Mouse (Mus musculus) Muller cell, postnatal 12 days (primary cell): Measurements from ENCODE around the gene Cadps.

Experiments used
- DNase-seq: peaks from one replicate; pipeline ENCODE4 v3.0.0-alpha.2; 2015; ENCODE audit errors: inconsistent ontology term

The Cadps gene

GRCm38 (mm10) chr14:12341075-12341788 is 481.6 kb downstream of the Cadps start:
- DNase-seq, result peak; percentile 58

DNA sequence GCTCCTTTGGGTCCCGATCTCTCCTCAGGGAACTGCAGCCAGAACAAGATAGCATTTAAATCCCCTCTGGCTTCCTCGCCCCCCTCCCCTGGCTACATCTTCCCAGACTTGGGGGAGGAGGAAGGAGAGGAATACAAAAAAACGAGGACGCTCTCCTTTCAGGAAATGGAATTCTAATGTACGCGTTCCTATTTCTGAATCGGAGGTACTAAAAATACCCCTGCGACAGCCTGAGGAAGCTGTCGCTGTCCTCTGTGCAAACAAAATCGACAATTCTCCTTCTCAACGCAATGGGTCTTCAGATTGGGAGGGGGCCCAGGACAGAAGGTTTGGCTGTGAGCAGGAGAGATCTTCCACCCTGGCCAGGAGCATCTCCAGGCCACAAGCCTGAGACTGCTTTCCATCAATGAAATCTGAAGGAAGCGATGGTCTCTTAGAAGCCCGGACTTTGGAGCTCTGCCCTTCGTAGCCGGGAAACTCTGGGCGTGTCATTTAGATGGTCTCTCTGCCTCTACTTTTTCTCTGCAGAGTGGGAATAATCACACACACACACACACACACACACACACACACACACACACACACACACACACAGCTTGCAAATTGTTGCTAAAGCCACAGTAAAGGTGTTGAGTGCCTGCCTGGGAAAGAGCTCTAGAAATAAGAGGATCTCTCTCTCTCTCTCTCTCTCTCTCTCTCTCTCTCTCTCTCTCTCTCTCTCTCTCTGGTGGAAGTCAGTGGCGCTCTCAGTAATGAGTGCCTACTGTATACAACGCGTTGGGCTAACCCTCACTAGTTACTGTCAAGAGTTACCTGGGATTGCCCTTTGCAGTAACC is 482.4 kb downstream of the Cadps start:
- DNase-seq, result no peak

- DNase-seq, result no peak
Observed at GRCm38 (mm10) chr14:12338811-12339565, 483.9 kb downstream of the Cadps start.

GRCm38 (mm10) chr14:12337998-12338809 is 484.7 kb downstream of the Cadps start:
- DNase-seq, result peak; percentile 93

DNA sequence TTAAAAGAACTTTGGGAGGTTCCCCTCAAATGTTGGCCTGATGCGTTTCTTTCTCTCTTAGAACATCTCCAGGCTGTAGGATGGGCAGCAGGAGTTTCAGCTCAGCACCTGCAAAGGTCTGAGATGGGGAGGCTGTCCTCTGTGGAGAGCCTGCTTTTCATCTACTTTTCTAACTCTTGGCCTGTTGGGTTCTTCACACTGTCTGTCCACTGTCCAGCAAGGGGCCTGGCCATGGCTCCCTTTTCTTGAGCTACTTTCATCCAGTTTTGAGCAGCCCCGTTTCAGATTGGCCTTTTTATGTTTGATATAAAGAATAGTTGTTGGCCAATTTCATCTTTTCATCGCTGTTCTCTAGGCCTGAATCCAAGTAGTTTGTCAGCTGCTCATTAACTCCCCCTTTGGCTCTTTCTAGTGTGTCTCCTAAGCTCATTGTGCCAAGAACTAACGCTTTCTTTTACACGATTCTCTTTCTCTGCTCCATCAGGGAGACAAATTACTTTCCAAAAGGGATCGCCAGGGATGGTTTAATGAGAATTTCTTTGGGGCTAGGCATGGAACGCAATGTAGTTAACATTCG is 485.4 kb downstream of the Cadps start:
- DNase-seq, result no peak

DNA sequence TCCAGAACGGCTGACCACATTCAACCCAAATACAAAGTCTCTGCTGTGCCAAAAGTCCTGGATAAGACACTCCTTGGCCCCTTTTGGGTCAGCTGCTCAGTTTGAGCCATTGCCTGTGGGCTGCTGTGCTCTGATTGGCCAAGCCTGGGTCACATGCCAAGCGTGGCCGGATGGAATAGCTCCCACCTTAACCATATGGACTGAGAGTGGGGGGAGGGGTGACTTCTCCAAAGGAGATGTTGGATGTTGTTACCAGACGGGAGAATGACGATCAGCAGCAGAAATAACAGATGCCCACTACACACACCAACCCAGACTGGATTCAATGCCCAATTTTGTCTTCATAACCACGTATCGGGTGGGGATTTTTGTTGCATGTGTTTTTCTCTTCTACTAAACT is 488.0 kb downstream of the Cadps start:
- DNase-seq, result no peak

DNA sequence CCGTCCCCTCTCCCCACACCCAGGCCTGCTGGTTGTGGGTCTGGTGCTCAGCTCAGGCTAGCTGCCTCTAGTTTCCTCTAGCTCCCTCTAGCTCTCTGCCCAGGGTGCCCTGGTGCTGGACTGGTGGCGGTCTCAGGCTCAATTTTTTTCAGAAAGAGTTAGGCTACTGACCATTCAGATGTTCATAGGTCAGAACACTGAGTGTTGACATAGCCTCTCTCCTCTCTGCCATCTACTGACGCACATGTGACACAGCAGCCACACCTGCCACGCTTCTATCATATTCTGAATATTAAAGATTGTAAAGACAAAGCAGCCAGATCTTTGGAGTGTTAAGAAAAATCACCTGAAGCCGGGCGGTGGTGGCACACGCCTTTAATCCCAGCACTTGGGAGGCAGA is 489.3 kb downstream of the Cadps start:
- no peak for DNase-seq
